In genomic region chr8:68961981-68962380, GRCm38 (mm10) we compare ENCODE assay signal across 21 mouse cellular contexts.
DNase-seq lines count a peak whose midpoint lies in the region; ATAC-seq and TF ChIP-seq lines count a peak whose summit lies in the region.
"Had no signal": no experiment of that assay in that cellular context is flagged by ENCODE, and none has a peak within 500 bp of the region (broad histone marks: within the 10 kb centered on the region; RNA-seq: fewer than 3 reads in every experiment).

No protein-coding gene starts in this region.

- H3K9me3 ChIP-seq in heart, embryonic 11.5 days (replicated peaks; ENCODE audit: control insufficient read depth, low read length) = no peaks in the 10 kb centered on the region
- H3K9me3 ChIP-seq: embryonic facial prominence, embryonic 10.5 days; embryonic facial prominence, embryonic 12.5 days; forebrain, embryonic 13.5 days; forebrain, embryonic 15.5 days had no signal

- H3K27ac ChIP-seq in heart, adult 2 months = peak overlapping the region; percentile 57
- no peak overlapping the region for H3K27ac ChIP-seq in heart, embryonic 11.5 days (ENCODE audit: low read depth, low read length)
- H3K27ac ChIP-seq: embryonic facial prominence, embryonic 10.5 days; embryonic facial prominence, embryonic 12.5 days; forebrain, embryonic 13.5 days; forebrain, embryonic 15.5 days had no signal

- POLR2A ChIA-PET in Patski (lab: Charles Lee) = no interaction called here

- no peaks in the 10 kb centered on the region for H3K36me3 ChIP-seq in heart, adult 2 months (ENCODE audit: control insufficient read depth, insufficient read depth, low read length)
- no peaks in the 10 kb centered on the region for H3K36me3 ChIP-seq in heart, embryonic 11.5 days (ENCODE audit: control insufficient read depth, insufficient read depth, low read length)
- H3K36me3 ChIP-seq: embryonic facial prominence, embryonic 10.5 days; embryonic facial prominence, embryonic 12.5 days; forebrain, embryonic 15.5 days had no signal

- TF ChIP-seq CTCF in heart, adult 2 months (IDR thresholded peaks at IDR 0.05) = no peak
- no peak for TF ChIP-seq CTCF in Patski (IDR thresholded peaks at IDR 0.05)

- in situ Hi-C loops in Patski (cut with MboI; ENCODE audit: low pct_unique_long_range_greater_than_20kb) = no loop called here

- no peak for DNase-seq in heart, adult 2 months
- peak; percentile 41 to 50 for DNase-seq in heart, postnatal 10 days
- no peak for DNase-seq in heart, postnatal 4 days
- DNase-seq in 3T3-L1 (ENCODE audit: low read depth, low spot score) = peak; percentile 84
- peak; percentile 19 for DNase-seq in Patski (ENCODE audit: low read depth, low spot score)
- no peak for DNase-seq in layer of hippocampus, postnatal 36 days
- no peak for DNase-seq in left cerebral cortex, postnatal 14 days (ENCODE audit: low spot score in 2 of 2)
- DNase-seq: adrenal gland, adult 2 months; adrenal gland, postnatal 10 days; adrenal gland, postnatal 25 days; cerebellum, adult 11-12 months; cerebellum, adult 2 months; cerebellum, adult 9-10 months; cerebellum, postnatal 10 days; cerebellum, postnatal 25 days; forebrain, postnatal 0 days had no signal

- H3K9ac ChIP-seq in heart, adult 2 months (ENCODE audit: low read depth, low read length) = no peak overlapping the region
- no peak overlapping the region for H3K9ac ChIP-seq in heart, embryonic 11.5 days (ENCODE audit: low read depth, low read length)
- H3K9ac ChIP-seq: embryonic facial prominence, embryonic 12.5 days; forebrain, embryonic 13.5 days; forebrain, embryonic 15.5 days; forebrain, postnatal 0 days had no signal

- no peak for ATAC-seq in heart, embryonic 11.5 days (replicated peaks; ENCODE audit: insufficient number of reproducible peaks, low FRiP score, low TSS enrichment)
- ATAC-seq in Patski = peak; percentile 44
- ATAC-seq: forebrain, embryonic 13.5 days; forebrain, embryonic 15.5 days; forebrain, postnatal 0 days had no signal

- H3K4me2 ChIP-seq in heart, embryonic 11.5 days = no peak overlapping the region
- H3K4me2 ChIP-seq: embryonic facial prominence, embryonic 12.5 days; forebrain, embryonic 13.5 days; forebrain, embryonic 15.5 days had no signal

- TF ChIP-seq EP300 in heart, adult 2 months (IDR thresholded peaks at IDR 0.05; ENCODE audit: insufficient read depth, low read depth, low read length) = no peak

- CTCF ChIA-PET in Patski (lab: Charles Lee) = interaction anchor here (0.7 to 1.4 kb wide), 2 partner anchors 11 to 13 kb away, joined by 3 read pairs; no protein-coding TSS in a partner anchor

- intact Hi-C loops in heart, adult 2 months (cut with DNase I) = no loop called here
- intact Hi-C loops in heart, postnatal 10 days (cut with DNase I) = no loop called here
- intact Hi-C loops in left cerebral cortex, postnatal 14 days (cut with DNase I) = no loop called here

- WGBS in heart, adult 2 months = 45% methylated on average over 3 of the region's 3 CpGs
- 67% methylated on average over 3 of the region's 3 CpGs for WGBS in heart, embryonic 11.5 days (ENCODE audit: insufficient replicate concordance)

- H3K4me3 ChIP-seq in heart, adult 2 months = no peak overlapping the region
- no peak overlapping the region for H3K4me3 ChIP-seq in heart, embryonic 11.5 days (ENCODE audit: low read depth, low read length)
- H3K4me3 ChIP-seq: embryonic facial prominence, embryonic 10.5 days; embryonic facial prominence, embryonic 12.5 days; forebrain, embryonic 13.5 days; forebrain, embryonic 15.5 days had no signal

- H3K27me3 ChIP-seq in heart, adult 2 months (ENCODE audit: control insufficient read depth, insufficient read depth, low read length) = no peaks in the 10 kb centered on the region
- no peaks in the 10 kb centered on the region for H3K27me3 ChIP-seq in heart, embryonic 11.5 days (ENCODE audit: control insufficient read depth, insufficient read depth, low read length)
- no peaks in the 10 kb centered on the region for H3K27me3 ChIP-seq in Patski
- H3K27me3 ChIP-seq: embryonic facial prominence, embryonic 12.5 days; forebrain, embryonic 13.5 days; forebrain, embryonic 15.5 days had no signal

- H3K4me1 ChIP-seq in heart, adult 2 months (ENCODE audit: control insufficient read depth, insufficient read depth, low read length) = no peaks in the 10 kb centered on the region
- no peaks in the 10 kb centered on the region for H3K4me1 ChIP-seq in heart, embryonic 11.5 days (ENCODE audit: control insufficient read depth, insufficient read depth, low read length)
- H3K4me1 ChIP-seq: embryonic facial prominence, embryonic 10.5 days; embryonic facial prominence, embryonic 12.5 days; forebrain, embryonic 13.5 days; forebrain, embryonic 15.5 days had no signal

- no peaks in the 10 kb centered on the region for H3K79me2 ChIP-seq in heart, adult 2 months (replicated peaks; ENCODE audit: control insufficient read depth, insufficient read depth, low read length)

- TF ChIP-seq POLR2A in heart, adult 2 months (IDR thresholded peaks at IDR 0.05; ENCODE audit: insufficient read depth, low read depth, low read length) = no peak

Comparison
In these comparisons a context has a peak if more than half of its experiments do, and no peak if none do; other contexts are left out.
1. DNase-seq: peak in heart, postnatal 10 days (2 of 2), 3T3-L1 (single experiment) and Patski (single experiment); none in heart, adult 2 months (0 of 2), heart, postnatal 4 days (single experiment), layer of hippocampus, postnatal 36 days (0 of 2) and left cerebral cortex, postnatal 14 days (0 of 2).